Mouse (Mus musculus) stomach, embryonic 15.5 days (tissue): ENCODE data around the gene Sgsh. TPM values are rescaled to one million over a fixed set of nuclear protein-coding genes. Genes with fewer than 3 reads are reported as not detected.
"Not testable (repeated sequence)": the region's sequence is repeated elsewhere in the genome, so short reads cannot be mapped to it uniquely, and the experiment has no call there.

Experiments
- ATAC-seq: fragments of 200-750 bp; cut with Nextera tagmentation; 2 replicates; pipeline ENCODE4 v1.8.0; 2017; ENCODE audit warnings: low read depth, moderate number of reproducible peaks, moderate TSS enrichment; ENCODE audit not compliant: insufficient read depth, low FRiP score
- H3K27ac ChIP-seq: fragments of 300-500 bp; sonication (generic); 2 replicates; pipeline ENCODE4 v1.5.1; 2015; ENCODE audit warnings: mild to moderate bottlenecking, inconsistent platforms
- H3K27me3 ChIP-seq: fragments of 300-500 bp; sonication (generic); replicated peaks from 2 replicates; pipeline ENCODE4 v1.6.1; 2015; ENCODE audit warnings: inconsistent platforms
- H3K36me3 ChIP-seq: fragments of 300-500 bp; sonication (generic); 2 replicates; pipeline ENCODE4 v1.6.1; 2015; ENCODE audit warnings: inconsistent platforms
- H3K4me1 ChIP-seq: fragments of 300-500 bp; sonication (generic); 2 replicates; pipeline ENCODE4 v1.6.1; 2015; ENCODE audit warnings: inconsistent platforms
- H3K4me2 ChIP-seq: fragments of 300-500 bp; sonication (generic); 2 replicates; pipeline ENCODE4 v1.6.1; 2015; ENCODE audit warnings: mild to moderate bottlenecking, inconsistent platforms
- H3K4me3 ChIP-seq: fragments of 300-500 bp; sonication (generic); replicated peaks from 2 replicates; pipeline ENCODE4 v1.5.1; 2015; ENCODE audit warnings: inconsistent platforms
- H3K9ac ChIP-seq: fragments of 300-500 bp; sonication (generic); 2 replicates; pipeline ENCODE4 v1.6.1; 2015; ENCODE audit warnings: inconsistent platforms
- H3K9me3 ChIP-seq: fragments of 300-500 bp; sonication (generic); 2 replicates; pipeline ENCODE4 v1.6.1; 2016; ENCODE audit warnings: inconsistent platforms
- WGBS: fragments of 180-500 bp; shearing (Covaris S2); methylation state at CpG from one replicate; pipeline ENCODE4 v1.1.7; 2015; 5-methylcytosine and 5-hydroxymethylcytosine counted together
- polyA plus RNA-seq: library from polyadenylated mRNA; unstranded; fragments of >200 nt; fragmentation: Nextera tagmentation; extraction: Ambion mirVana; gene quantifications from 2 replicates; pipeline ENCODE4 v1.2.1, GENCODE M21; 2015

Sgsh gene
- polyA plus RNA-seq, 1 experiment from 2014 or later: 8.2 TPM

- Histone ChIP-seq H3K4me2 (peak overlapping the region; percentile 90), H3K36me3 (no peaks in the 10 kb centered on the region), H3K4me1 (peaks cover 37% of the 10 kb centered on the region), H3K9me3 (no peaks in the 10 kb centered on the region), H3K4me3 (peak overlapping the region; percentile 73), H3K27ac (peak overlapping the region; percentile 82), H3K27me3 (no peaks in the 10 kb centered on the region), H3K9ac (peak overlapping the region; percentile 40; the same call in 1 of the 2 replicates)
- 3% methylated on average over 53 of the region's 53 CpGs for WGBS
- ATAC-seq: peak; percentile 14; the same call in 1 of the 2 replicates
Measured at GRCm38 (mm10) chr11:119390271-119391231, 35.2 kb upstream of the Sgsh start.

GRCm38 (mm10) chr11:119389851-119390270 is 34.5 kb upstream of the Sgsh start:
- Histone ChIP-seq H3K27ac (peak overlapping the region; percentile 82), H3K27me3 (no peaks in the 10 kb centered on the region), H3K9me3 (no peaks in the 10 kb centered on the region), H3K4me2 (peak overlapping the region; percentile 90), H3K4me1 (peaks cover 33% of the 10 kb centered on the region), H3K4me3 (peak overlapping the region; percentile 73), H3K36me3 (no peaks in the 10 kb centered on the region), H3K9ac (peak overlapping the region; percentile 40; the same call in 1 of the 2 replicates)
- under 1% methylated on average over 35 of the region's 35 CpGs for WGBS
- ATAC-seq: peak; percentile 41; the same call in 1 of the 2 replicates

- 20% methylated on average over 3 of the region's 3 CpGs for WGBS
- H3K27ac ChIP-seq, ATAC-seq: not testable (repeated sequence)
Measured at GRCm38 (mm10) chr11:119387273-119387672, 31.9 kb upstream of the Sgsh start.

GRCm38 (mm10) chr11:119386306-119386705 is 31.0 kb upstream of the Sgsh start:
- Histone ChIP-seq H3K27me3 (no peaks in the 10 kb centered on the region), H3K36me3 (no peaks in the 10 kb centered on the region), H3K4me2 (no peak overlapping the region), H3K9me3 (no peaks in the 10 kb centered on the region), H3K27ac (no peak overlapping the region), H3K9ac (no peak overlapping the region), H3K4me3 (no peak overlapping the region), H3K4me1 (peaks cover 13% of the 10 kb centered on the region)
- no peak for ATAC-seq
- 93% methylated on average over 5 of the region's 5 CpGs for WGBS

More at GRCm38 (mm10) chr11:119387273-119387672, 31.9 kb upstream of the Sgsh start:
- H3K9ac ChIP-seq, H3K4me3 ChIP-seq, H3K36me3 ChIP-seq, H3K27me3 ChIP-seq, H3K4me2 ChIP-seq, H3K9me3 ChIP-seq: not testable (repeated sequence)
- peaks cover 21% of the 10 kb centered on the region for H3K4me1 ChIP-seq

GRCm38 (mm10) chr11:119384904-119385303 is 29.6 kb upstream of the Sgsh start:
- Histone ChIP-seq H3K9me3 (no peaks in the 10 kb centered on the region), H3K4me3 (no peak overlapping the region), H3K27ac (no peak overlapping the region), H3K36me3 (no peaks in the 10 kb centered on the region), H3K27me3 (no peaks in the 10 kb centered on the region), H3K9ac (no peak overlapping the region), H3K4me1 (peaks cover 7% of the 10 kb centered on the region), H3K4me2 (no peak overlapping the region)
- 77% methylated on average over 4 of the region's 4 CpGs for WGBS
- ATAC-seq: no peak

- no peaks in the 10 kb centered on the region for H3K4me1 ChIP-seq
- H3K9me3 ChIP-seq: no peaks in the 10 kb centered on the region
- 74% methylated on average over 6 of the region's 6 CpGs for WGBS
- ATAC-seq: no peak
- no peak overlapping the region for H3K4me2 ChIP-seq
- no peak overlapping the region for H3K27ac ChIP-seq
- H3K4me3 ChIP-seq: no peak overlapping the region
- no peaks in the 10 kb centered on the region for H3K27me3 ChIP-seq
- H3K9ac ChIP-seq: no peak overlapping the region
- 0 out of 2 replicates have a peak, but pooled peaks cover 7% of the 10 kb centered on the region for H3K36me3 ChIP-seq
Measured at GRCm38 (mm10) chr11:119382338-119382850, 27.1 kb upstream of the Sgsh start.

- no peaks in the 10 kb centered on the region for H3K9me3 ChIP-seq
- ATAC-seq: no peak
- no peak overlapping the region for H3K27ac ChIP-seq
- H3K36me3 ChIP-seq: peaks cover 7% of the 10 kb centered on the region; the same call in 1 of the 2 replicates
- no peaks in the 10 kb centered on the region for H3K4me1 ChIP-seq
- no peak overlapping the region for H3K4me3 ChIP-seq
- H3K9ac ChIP-seq: no peak overlapping the region
- WGBS: 60% methylated on average over 9 of the region's 9 CpGs
- no peaks in the 10 kb centered on the region for H3K27me3 ChIP-seq
- no peak overlapping the region for H3K4me2 ChIP-seq
Measured at GRCm38 (mm10) chr11:119381631-119382337, 26.4 kb upstream of the Sgsh start.

GRCm38 (mm10) chr11:119378551-119378950 is 23.2 kb upstream of the Sgsh start:
- Histone ChIP-seq H3K9me3 (no peaks in the 10 kb centered on the region), H3K36me3 (peaks cover 7% of the 10 kb centered on the region; the same call in 1 of the 2 replicates), H3K27me3 (no peaks in the 10 kb centered on the region), H3K27ac (no peak overlapping the region), H3K4me2 (no peak overlapping the region), H3K9ac (no peak overlapping the region), H3K4me1 (peaks cover 6% of the 10 kb centered on the region; the same call in 1 of the 2 replicates), H3K4me3 (no peak overlapping the region)
- no peak for ATAC-seq
- WGBS: 90% methylated on average over 1 of the region's 1 CpGs

- no peak for ATAC-seq
- Histone ChIP-seq H3K36me3 (peaks cover 7% of the 10 kb centered on the region; the same call in 1 of the 2 replicates), H3K27ac (no peak overlapping the region), H3K9ac (no peak overlapping the region), H3K27me3 (no peaks in the 10 kb centered on the region), H3K4me1 (peaks cover 6% of the 10 kb centered on the region; the same call in 1 of the 2 replicates), H3K4me3 (no peak overlapping the region), H3K9me3 (no peaks in the 10 kb centered on the region), H3K4me2 (no peak overlapping the region)
- 88% methylated on average over 11 of the region's 11 CpGs for WGBS
Measured at GRCm38 (mm10) chr11:119377326-119377725, 22.0 kb upstream of the Sgsh start.

GRCm38 (mm10) chr11:119375425-119375824 is 20.1 kb upstream of the Sgsh start:
- Histone ChIP-seq H3K4me3 (no peak overlapping the region), H3K4me2 (no peak overlapping the region), H3K9ac (no peak overlapping the region), H3K9me3 (no peaks in the 10 kb centered on the region), H3K4me1 (peaks cover 6% of the 10 kb centered on the region; the same call in 1 of the 2 replicates), H3K27me3 (no peaks in the 10 kb centered on the region), H3K36me3 (peaks cover 7% of the 10 kb centered on the region; the same call in 1 of the 2 replicates), H3K27ac (no peak overlapping the region)
- ATAC-seq: no peak
- 63% methylated on average over 6 of the region's 6 CpGs for WGBS

- Histone ChIP-seq H3K4me3 (no peak overlapping the region), H3K4me2 (0 out of 2 replicates have a peak overlapping the region, but pooled peaks have one; percentile 9), H3K9ac (no peak overlapping the region), H3K4me1 (peaks cover 3% of the 10 kb centered on the region), H3K36me3 (0 out of 2 replicates have a peak, but pooled peaks cover 4% of the 10 kb centered on the region), H3K27me3 (no peaks in the 10 kb centered on the region), H3K27ac (no peak overlapping the region), H3K9me3 (no peaks in the 10 kb centered on the region)
- WGBS: 30% methylated on average over 11 of the region's 11 CpGs
- peak; percentile 69; the same call in 1 of the 2 replicates for ATAC-seq
Measured at GRCm38 (mm10) chr11:119363534-119364145, 8.3 kb upstream of the Sgsh start.
